Mouse (Mus musculus) stomach, postnatal 0 days (tissue): Measurements from ENCODE around the gene Ebpl.

Experiments
- CTCF ChIP-seq: IDR thresholded peaks from 2 replicates; pipeline ENCODE4 v1.5.1; 2016; ENCODE audit warnings: antibody characterized with exemption, low read depth, mild to moderate bottlenecking, moderate library complexity
- EP300 ChIP-seq: optimal IDR thresholded peaks from 2 replicates; pipeline ENCODE3; 2016; ENCODE audit warnings: antibody characterized with exemption

DNA sequence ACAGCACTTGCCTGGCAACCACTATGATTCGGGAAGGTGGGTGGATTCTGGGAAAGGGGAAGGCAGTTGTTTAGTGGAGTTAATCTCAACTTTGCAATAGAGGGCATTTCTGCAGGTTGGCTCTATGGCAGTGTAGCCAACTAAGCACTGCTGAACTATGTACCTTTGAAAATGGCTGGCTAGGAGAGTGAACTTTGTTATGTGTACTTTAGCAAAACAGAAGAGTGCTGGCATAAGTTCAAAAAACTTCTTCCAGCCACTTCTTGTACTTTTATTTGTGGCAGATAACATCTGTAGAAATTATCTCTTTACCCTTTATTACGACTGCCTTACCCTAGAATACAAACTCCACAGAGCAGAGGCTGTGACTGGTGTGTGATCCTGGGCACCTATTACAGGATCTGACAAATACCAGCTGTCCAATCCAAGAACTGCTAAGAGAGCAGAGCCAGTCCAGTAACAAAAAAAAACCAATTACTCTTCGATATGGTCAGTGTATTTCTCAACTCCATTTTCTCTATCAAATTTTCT is 807 bp upstream of the Ebpl start:
- TF ChIP-seq CTCF (no peak), EP300 (no peak)
